Mouse (Mus musculus) kidney, adult 2 months (tissue): Measurements from ENCODE around the gene B230217C12Rik. TPM values are rescaled to one million over a fixed set of nuclear protein-coding genes. Genes with fewer than 3 reads are reported as not detected.
"Not testable (repeated sequence)": the region's sequence is repeated elsewhere in the genome, so short reads cannot be mapped to it uniquely, and the experiment has no call there.

Experiments
- DNase-seq: peaks from one replicate; pipeline ENCODE4 v3.0.0; 2021
- H3K27ac ChIP-seq: fragments of 200-500 bp; 2 replicates; pipeline ENCODE4 v1.5.1; 2012; ENCODE audit warnings: low read depth, low read length, control low read depth, inconsistent platforms; ENCODE audit not compliant: insufficient read depth
- H3K27me3 ChIP-seq: fragments of 200-500 bp; replicated peaks from 2 replicates; pipeline ENCODE4 v1.6.1; 2012; ENCODE audit warnings: mild to moderate bottlenecking, moderate library complexity, low read length, inconsistent platforms; ENCODE audit not compliant: control insufficient read depth, insufficient read depth
- H3K36me3 ChIP-seq: fragments of 200-500 bp; 2 replicates; pipeline ENCODE4 v1.6.1; 2012; ENCODE audit warnings: mild to moderate bottlenecking, moderate library complexity, low read length, inconsistent platforms; ENCODE audit not compliant: control insufficient read depth, insufficient read depth
- H3K4me1 ChIP-seq: fragments of 200-500 bp; 2 replicates; pipeline ENCODE4 v1.6.1; 2011; ENCODE audit warnings: low read length; ENCODE audit not compliant: control insufficient read depth, insufficient read depth
- H3K4me3 ChIP-seq: fragments of 200-500 bp; 2 replicates; pipeline ENCODE4 v1.5.1; 2011; ENCODE audit warnings: mild to moderate bottlenecking, low read depth, low read length, control low read depth; ENCODE audit not compliant: insufficient read depth
- CTCF ChIP-seq: fragments of 200-500 bp; conservative IDR thresholded peaks from 2 replicates; pipeline ENCODE4 v1.5.1; 2011; ENCODE audit warnings: low read depth, mild to moderate bottlenecking, control low read depth, low read length, moderate library complexity, mixed read lengths; ENCODE audit not compliant: insufficient read depth, insufficient read length
- POLR2A ChIP-seq: fragments of 200-500 bp; IDR thresholded peaks from one replicate; pipeline ENCODE4 v1.6.1; 2011; ENCODE audit warnings: low read depth, low read length, control low read depth
- WGBS: fragments of 180-500 bp; shearing (Covaris S2); methylation state at CpG from one replicate; pipeline ENCODE4 v1.1.7; 2018; 5-methylcytosine and 5-hydroxymethylcytosine counted together
- polyA plus RNA-seq: library from polyadenylated mRNA; depleted of rRNA; stranded (reverse); fragments of >200 nt; gene quantifications from 2 replicates; pipeline ENCODE4 v1.2.3, GENCODE M21; 2012

Gene B230217C12Rik
- polyA plus RNA-seq, 1 experiment, result 2.0 TPM

GRCm38 (mm10) chr11:97865421-97865820 is 24.8 kb downstream of the B230217C12Rik start:
- Histone ChIP-seq H3K4me3 (no peak overlapping the region), H3K36me3 (no peaks in the 10 kb centered on the region), H3K27me3 (no peaks in the 10 kb centered on the region), H3K4me1 (no peaks in the 10 kb centered on the region), H3K27ac (no peak overlapping the region)
- DNase-seq, result no peak
- TF ChIP-seq CTCF (no peak), POLR2A (no peak)
- WGBS, result 93% methylated on average over 5 of the region's 5 CpGs

DNA sequence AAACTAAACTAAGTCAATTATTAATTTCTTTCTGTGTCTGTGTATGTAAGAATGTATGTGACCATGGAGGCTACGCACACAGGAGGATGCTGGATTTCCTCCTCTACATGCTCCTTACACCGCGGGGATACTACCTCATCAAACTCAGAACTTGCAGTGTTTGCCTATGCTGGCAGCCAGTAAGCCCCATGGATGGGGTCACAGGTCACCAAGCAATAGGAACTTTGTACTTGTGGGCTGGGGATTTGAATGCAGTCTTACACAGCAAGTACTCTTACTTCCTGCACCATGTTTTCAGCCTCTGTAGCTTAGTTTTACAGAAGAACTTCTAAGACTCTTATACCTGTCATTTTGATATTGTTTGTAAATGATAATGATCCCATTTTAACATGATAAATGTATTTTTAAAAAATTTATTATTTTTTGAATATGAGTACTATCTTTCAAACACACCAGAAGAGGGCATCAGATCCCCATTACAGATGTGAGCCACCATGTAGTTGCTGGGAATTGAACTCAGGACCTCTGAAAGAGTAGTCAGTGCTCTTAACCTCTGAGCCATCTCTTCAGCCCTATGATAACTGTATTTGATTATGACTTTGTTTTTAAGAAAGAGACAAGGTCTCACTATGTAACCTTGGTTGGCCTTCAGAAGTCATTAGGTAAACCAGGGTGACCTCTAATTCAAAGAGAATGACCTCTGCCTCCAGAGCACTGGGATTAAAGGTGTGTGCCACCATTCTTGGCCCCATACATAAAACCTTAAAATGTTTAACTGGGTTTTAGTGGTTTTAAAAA is 25.7 kb downstream of the B230217C12Rik start:
- WGBS, result 69% methylated on average over 3 of the region's 3 CpGs
- DNase-seq, result peak; percentile 65

DNA sequence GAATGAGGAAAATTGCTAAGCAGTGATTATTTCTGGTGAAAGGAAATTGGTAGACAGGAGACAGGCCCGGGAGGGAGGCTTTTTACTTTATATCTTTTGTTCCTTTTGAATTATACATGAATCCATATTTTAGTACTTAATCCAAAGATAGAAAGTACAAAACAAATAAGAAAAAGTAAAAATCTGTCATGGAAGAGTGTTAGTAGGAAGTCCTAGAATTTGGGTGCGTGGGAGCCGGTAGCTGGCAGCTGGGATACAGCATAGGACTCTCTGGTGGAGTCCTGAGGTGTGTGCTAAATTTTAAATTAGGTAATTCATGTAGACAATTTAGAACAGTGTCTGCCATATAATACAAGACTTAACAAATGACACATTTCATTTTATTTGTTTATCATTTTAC is 27.0 kb downstream of the B230217C12Rik start:
- no peak for DNase-seq
- TF ChIP-seq POLR2A (no peak), CTCF (no peak)
- no peaks in the 10 kb centered on the region for H3K36me3 ChIP-seq
- no peak overlapping the region for H3K27ac ChIP-seq
- 92% methylated on average over 3 of the region's 3 CpGs for WGBS
- H3K4me1 ChIP-seq, result no peaks in the 10 kb centered on the region
- H3K27me3 ChIP-seq, result no peaks in the 10 kb centered on the region
- H3K4me3 ChIP-seq, result no peak overlapping the region

More for the DNA sequence above, 25.7 kb downstream of the B230217C12Rik start:
- no peaks in the 10 kb centered on the region for H3K27me3 ChIP-seq
- TF ChIP-seq POLR2A (no peak), CTCF (no peak)
- no peaks in the 10 kb centered on the region for H3K36me3 ChIP-seq
- H3K27ac ChIP-seq, result no peak overlapping the region
- H3K4me1 ChIP-seq, result no peaks in the 10 kb centered on the region
- no peak overlapping the region for H3K4me3 ChIP-seq

- H3K4me1 ChIP-seq, H3K36me3 ChIP-seq, H3K27me3 ChIP-seq, H3K27ac ChIP-seq, DNase-seq, H3K4me3 ChIP-seq: not testable (repeated sequence)
- WGBS, result 88% methylated on average over 5 of the region's 5 CpGs
Observed at GRCm38 (mm10) chr11:97872378-97872777, 31.8 kb downstream of the B230217C12Rik start.

- H3K4me1 ChIP-seq, result no peaks in the 10 kb centered on the region
- TF ChIP-seq CTCF (no peak), POLR2A (no peak)
- no peak overlapping the region for H3K4me3 ChIP-seq
- H3K27me3 ChIP-seq, result no peaks in the 10 kb centered on the region
- no peaks in the 10 kb centered on the region for H3K36me3 ChIP-seq
- no peak overlapping the region for H3K27ac ChIP-seq
- no peak for DNase-seq
- WGBS, result 98% methylated on average over 1 of the region's 1 CpGs
Observed at GRCm38 (mm10) chr11:97874396-97874795, 33.8 kb downstream of the B230217C12Rik start.

DNA sequence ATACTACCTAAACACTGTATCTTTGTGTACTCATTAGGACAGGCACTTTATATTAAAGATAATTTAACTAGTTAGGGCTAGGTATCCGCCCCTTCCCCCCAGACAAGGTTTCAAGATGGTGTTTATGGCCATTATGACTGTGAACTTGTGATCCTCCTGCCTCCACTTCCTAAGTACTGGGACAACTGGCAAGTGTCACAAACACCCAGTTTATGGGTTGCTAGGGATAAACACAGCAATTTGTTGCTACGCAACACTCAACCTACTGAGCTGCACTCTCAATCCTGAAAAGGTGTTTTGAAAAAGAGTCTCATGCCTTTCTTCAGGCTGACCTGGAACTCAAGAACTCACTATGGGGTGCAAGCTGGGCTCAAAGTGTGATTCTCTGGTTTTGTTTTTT is 36.8 kb downstream of the B230217C12Rik start:
- no peak for TF ChIP-seq POLR2A
- no peak for TF ChIP-seq CTCF
- 76% methylated on average over 2 of the region's 2 CpGs for whole genome bisulfite sequencing

DNA sequence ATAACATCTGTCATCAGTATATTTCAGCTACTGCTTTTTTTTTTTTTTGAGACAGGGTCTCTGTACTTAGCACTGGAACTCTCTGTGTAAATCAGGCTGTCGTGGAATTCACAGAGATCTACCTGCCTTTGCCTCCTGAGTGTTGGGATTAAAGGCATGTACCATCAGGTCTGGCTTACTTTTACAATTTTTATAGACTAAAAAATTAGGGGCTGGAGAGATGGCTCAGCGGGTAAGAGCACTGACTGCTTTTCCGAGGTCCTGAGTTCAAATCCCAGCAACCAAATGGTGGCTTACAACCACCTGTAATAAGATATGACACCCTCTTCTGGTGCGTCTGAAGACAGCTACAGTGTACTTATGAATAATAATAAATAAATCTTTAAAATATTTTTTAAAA is 39.8 kb downstream of the B230217C12Rik start:
- Histone ChIP-seq H3K4me1 (peaks cover 3% of the 10 kb centered on the region; the same call in 1 of the 2 replicates), H3K27ac (no peak overlapping the region), H3K4me3 (no peak overlapping the region), H3K27me3 (no peaks in the 10 kb centered on the region), H3K36me3 (no peaks in the 10 kb centered on the region)
- TF ChIP-seq POLR2A (no peak), CTCF (no peak)
- 90% methylated on average over 4 of the region's 4 CpGs for WGBS
- DNase-seq, result no peak

More for the DNA sequence above, 36.8 kb downstream of the B230217C12Rik start:
- Histone ChIP-seq H3K4me3 (no peak overlapping the region), H3K27me3 (no peaks in the 10 kb centered on the region), H3K36me3 (no peaks in the 10 kb centered on the region), H3K4me1 (no peaks in the 10 kb centered on the region), H3K27ac (no peak overlapping the region)
- DNase-seq, result no peak
